Mouse (Mus musculus) heart, embryonic 11.5 days (tissue): ENCODE data around the gene Fgf12. TPM values are rescaled to one million over a fixed set of nuclear protein-coding genes. Genes with fewer than 3 reads are reported as not detected.

Experiments used
- ATAC-seq: fragments of 200-750 bp; cut with Nextera tagmentation; replicated peaks from 2 replicates; pipeline ENCODE4 v1.8.0; 2017; ENCODE audit warnings: moderate library complexity; ENCODE audit not compliant: insufficient number of reproducible peaks, low FRiP score, low TSS enrichment
- H3K27ac ChIP-seq: fragments of 300-500 bp; sonication (generic); 2 replicates; pipeline ENCODE4 v1.5.1; 2014; ENCODE audit warnings: mild to moderate bottlenecking, low read depth, low read length
- H3K27me3 ChIP-seq: fragments of 300-500 bp; sonication (generic); 2 replicates; pipeline ENCODE4 v1.6.1; 2014; ENCODE audit warnings: mild to moderate bottlenecking, low read length, mixed read lengths; ENCODE audit not compliant: control insufficient read depth, insufficient read depth
- H3K36me3 ChIP-seq: fragments of 300-500 bp; sonication (generic); 2 replicates; pipeline ENCODE4 v1.6.1; 2014; ENCODE audit warnings: mild to moderate bottlenecking, low read length, moderate library complexity, mixed read lengths; ENCODE audit not compliant: control insufficient read depth, insufficient read depth
- H3K4me1 ChIP-seq: fragments of 300-500 bp; sonication (generic); 2 replicates; pipeline ENCODE4 v1.6.1; 2014; ENCODE audit warnings: low read length; ENCODE audit not compliant: control insufficient read depth, insufficient read depth
- H3K4me2 ChIP-seq: fragments of 300-500 bp; sonication (generic); 2 replicates; pipeline ENCODE4 v1.6.1; 2014; ENCODE audit warnings: mild to moderate bottlenecking, moderate library complexity
- H3K4me3 ChIP-seq: fragments of 300-500 bp; sonication (generic); 2 replicates; pipeline ENCODE4 v1.5.1; 2014; ENCODE audit warnings: low read depth, low read length
- H3K9ac ChIP-seq: fragments of 300-500 bp; sonication (generic); 2 replicates; pipeline ENCODE4 v1.6.1; 2014; ENCODE audit warnings: mild to moderate bottlenecking, low read depth, low read length, moderate library complexity
- H3K9me3 ChIP-seq: fragments of 300-500 bp; sonication (generic); replicated peaks from 2 replicates; pipeline ENCODE4 v1.6.1; 2016; ENCODE audit warnings: low read length; ENCODE audit not compliant: control insufficient read depth
- WGBS: fragments of 180-500 bp; shearing (Covaris S2); extraction: QIAGEN DNeasy Blood & Tissue Kit; methylation state at CpG from one replicate; pipeline ENCODE4 v1.1.7; 2014; ENCODE audit not compliant: insufficient replicate concordance; 5-methylcytosine and 5-hydroxymethylcytosine counted together
- polyA plus RNA-seq: library from polyadenylated mRNA; unstranded; fragments of >200 nt; fragmentation: Nextera tagmentation; extraction: Ambion mirVana; gene quantifications from 2 replicates; pipeline ENCODE4 v1.2.1, GENCODE M21; 2014

Fgf12 gene
- polyA plus RNA-seq, 1 experiment from 2014 or later, result 7.8 TPM

DNA sequence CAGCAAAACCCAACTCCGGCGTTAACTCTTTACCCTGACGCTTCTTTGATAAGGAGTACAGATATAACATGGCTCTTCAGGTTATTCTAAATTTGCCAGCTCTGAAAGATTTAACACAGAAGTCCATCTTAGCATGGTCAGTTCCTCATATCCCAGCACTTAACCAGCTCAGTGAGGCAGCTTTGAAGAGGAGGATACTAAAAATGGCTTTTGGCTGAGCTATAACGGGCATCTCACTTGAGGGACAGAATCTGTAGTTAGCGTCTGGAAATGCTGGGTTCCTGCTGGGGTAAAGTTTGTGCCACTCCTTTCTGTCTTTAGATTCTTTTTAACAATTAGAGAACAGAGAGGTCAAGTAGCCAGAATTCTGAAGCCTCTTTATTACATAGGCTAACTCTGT is 121.1 kb downstream of the Fgf12 start:
- Histone ChIP-seq H3K9ac (no peak overlapping the region), H3K36me3 (no peaks in the 10 kb centered on the region), H3K9me3 (no peaks in the 10 kb centered on the region), H3K27ac (peak overlapping the region; percentile 46), H3K4me3 (no peak overlapping the region), H3K4me1 (no peaks in the 10 kb centered on the region), H3K27me3 (no peaks in the 10 kb centered on the region), H3K4me2 (0 out of 2 replicates have a peak overlapping the region, but pooled peaks have one; percentile 11)
- 44% methylated on average over 5 of the region's 5 CpGs for WGBS
- ATAC-seq, result no peak

- 84% methylated on average over 11 of the region's 11 CpGs for WGBS
Measured at GRCm38 (mm10) chr16:28630771-28631484, 121.9 kb downstream of the Fgf12 start.

GRCm38 (mm10) chr16:28626259-28626658 is 126.6 kb downstream of the Fgf12 start:
- Histone ChIP-seq H3K27me3 (no peaks in the 10 kb centered on the region), H3K36me3 (no peaks in the 10 kb centered on the region), H3K9ac (no peak overlapping the region), H3K27ac (no peak overlapping the region), H3K4me3 (no peak overlapping the region), H3K9me3 (no peaks in the 10 kb centered on the region), H3K4me1 (no peaks in the 10 kb centered on the region), H3K4me2 (no peak overlapping the region)
- no peak for ATAC-seq
- WGBS, result 68% methylated on average over 6 of the region's 6 CpGs

More at GRCm38 (mm10) chr16:28630771-28631484, 121.9 kb downstream of the Fgf12 start:
- Histone ChIP-seq H3K27me3 (no peaks in the 10 kb centered on the region), H3K4me1 (no peaks in the 10 kb centered on the region), H3K4me2 (no peak overlapping the region), H3K27ac (0 out of 2 replicates have a peak overlapping the region, but pooled peaks have one; percentile 46), H3K9me3 (no peaks in the 10 kb centered on the region), H3K4me3 (no peak overlapping the region), H3K9ac (no peak overlapping the region), H3K36me3 (no peaks in the 10 kb centered on the region)
- ATAC-seq, result no peak

GRCm38 (mm10) chr16:28625689-28626088 is 127.2 kb downstream of the Fgf12 start:
- Histone ChIP-seq H3K36me3 (no peaks in the 10 kb centered on the region), H3K9me3 (no peaks in the 10 kb centered on the region), H3K4me1 (no peaks in the 10 kb centered on the region), H3K9ac (no peak overlapping the region), H3K4me2 (no peak overlapping the region), H3K27ac (no peak overlapping the region), H3K27me3 (no peaks in the 10 kb centered on the region), H3K4me3 (no peak overlapping the region)
- ATAC-seq, result no peak
- 63% methylated on average over 5 of the region's 5 CpGs for WGBS

DNA sequence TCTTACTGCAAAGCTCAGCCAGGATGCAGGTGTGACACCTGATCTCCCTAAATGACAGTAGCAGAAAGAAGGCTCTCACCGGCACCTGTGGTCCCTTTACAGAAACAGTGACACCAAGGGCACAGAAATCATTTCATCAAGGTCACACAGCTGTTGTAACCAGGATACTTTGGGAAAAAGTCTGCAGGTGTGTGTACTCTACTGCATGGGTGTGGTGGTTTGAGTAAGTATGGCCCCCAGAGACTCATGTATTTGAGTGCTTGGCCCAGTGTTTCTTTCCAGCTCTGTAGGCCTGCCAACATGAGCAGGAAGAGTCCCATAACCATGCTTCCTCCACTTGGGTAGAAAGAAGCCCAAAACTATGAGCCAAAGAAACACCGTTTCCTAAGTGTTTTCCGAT is 138.5 kb downstream of the Fgf12 start:
- no peaks in the 10 kb centered on the region for H3K27me3 ChIP-seq
- no peak for ATAC-seq
- 81% methylated on average over 3 of the region's 3 CpGs for WGBS
- no peak overlapping the region for H3K4me3 ChIP-seq
- H3K9ac ChIP-seq, result no peak overlapping the region
- H3K4me1 ChIP-seq, result no peaks in the 10 kb centered on the region
- no peaks in the 10 kb centered on the region for H3K36me3 ChIP-seq
- no peak overlapping the region for H3K4me2 ChIP-seq
- no peaks in the 10 kb centered on the region for H3K9me3 ChIP-seq
- H3K27ac ChIP-seq, result no peak overlapping the region

DNA sequence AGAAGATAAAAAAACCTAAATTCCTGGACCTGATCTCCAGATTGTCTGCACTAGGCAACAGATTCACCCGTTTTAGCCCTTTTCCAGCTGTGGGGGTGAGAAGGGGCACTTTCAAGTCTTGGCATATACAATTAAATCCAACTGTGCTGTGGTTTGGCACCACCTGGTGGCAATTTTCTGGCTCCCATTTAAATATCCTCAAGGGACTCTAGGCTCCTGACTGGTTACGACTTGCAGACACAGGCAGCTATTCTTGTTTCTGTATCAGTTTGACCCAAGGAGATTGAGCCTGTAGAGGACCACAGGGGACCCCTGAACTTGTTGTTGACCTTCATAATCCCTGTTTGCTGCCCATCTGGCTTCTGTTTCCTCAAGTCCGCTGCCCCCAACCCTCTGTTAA is 141.9 kb downstream of the Fgf12 start:
- WGBS, result 13% methylated on average over 3 of the region's 3 CpGs
- Histone ChIP-seq H3K4me3 (no peak overlapping the region), H3K36me3 (no peaks in the 10 kb centered on the region), H3K27ac (no peak overlapping the region), H3K4me2 (no peak overlapping the region), H3K4me1 (no peaks in the 10 kb centered on the region), H3K9ac (no peak overlapping the region), H3K27me3 (no peaks in the 10 kb centered on the region), H3K9me3 (no peaks in the 10 kb centered on the region)
- ATAC-seq, result no peak

GRCm38 (mm10) chr16:28603155-28603554 is 149.7 kb downstream of the Fgf12 start:
- no peak overlapping the region for H3K4me3 ChIP-seq
- no peaks in the 10 kb centered on the region for H3K4me1 ChIP-seq
- 66% methylated on average over 1 of the region's 1 CpGs for WGBS
- H3K36me3 ChIP-seq, result no peaks in the 10 kb centered on the region
- H3K9ac ChIP-seq, result no peak overlapping the region
- H3K4me2 ChIP-seq, result no peak overlapping the region
- H3K9me3 ChIP-seq, result no peaks in the 10 kb centered on the region
- no peaks in the 10 kb centered on the region for H3K27me3 ChIP-seq
- no peak overlapping the region for H3K27ac ChIP-seq
- ATAC-seq, result no peak

DNA sequence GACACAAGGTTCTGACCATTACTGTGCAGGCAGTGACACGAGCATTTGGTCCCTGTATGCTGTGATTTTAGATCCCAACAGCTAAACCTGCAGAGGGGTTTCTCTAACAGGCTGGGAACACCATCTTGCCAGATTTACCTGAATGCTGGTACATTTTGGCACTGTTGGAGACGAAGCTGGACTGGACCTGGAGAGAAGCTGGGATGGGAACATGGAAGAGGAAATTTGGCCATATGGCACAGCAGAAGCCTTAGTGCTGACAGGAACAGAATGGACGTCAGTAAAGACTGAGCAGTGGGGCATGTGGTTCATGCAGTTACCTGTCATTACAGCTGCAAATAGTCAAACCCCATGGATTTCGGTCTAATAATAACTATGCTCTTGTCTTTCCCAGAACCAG is 151.1 kb downstream of the Fgf12 start:
- no peak for ATAC-seq
- no peaks in the 10 kb centered on the region for H3K9me3 ChIP-seq
- no peaks in the 10 kb centered on the region for H3K27me3 ChIP-seq
- no peaks in the 10 kb centered on the region for H3K36me3 ChIP-seq
- no peak overlapping the region for H3K9ac ChIP-seq
- H3K4me2 ChIP-seq, result no peak overlapping the region
- H3K4me3 ChIP-seq, result no peak overlapping the region
- H3K27ac ChIP-seq, result no peak overlapping the region
- no peaks in the 10 kb centered on the region for H3K4me1 ChIP-seq
- WGBS, result 65% methylated on average over 4 of the region's 4 CpGs

DNA sequence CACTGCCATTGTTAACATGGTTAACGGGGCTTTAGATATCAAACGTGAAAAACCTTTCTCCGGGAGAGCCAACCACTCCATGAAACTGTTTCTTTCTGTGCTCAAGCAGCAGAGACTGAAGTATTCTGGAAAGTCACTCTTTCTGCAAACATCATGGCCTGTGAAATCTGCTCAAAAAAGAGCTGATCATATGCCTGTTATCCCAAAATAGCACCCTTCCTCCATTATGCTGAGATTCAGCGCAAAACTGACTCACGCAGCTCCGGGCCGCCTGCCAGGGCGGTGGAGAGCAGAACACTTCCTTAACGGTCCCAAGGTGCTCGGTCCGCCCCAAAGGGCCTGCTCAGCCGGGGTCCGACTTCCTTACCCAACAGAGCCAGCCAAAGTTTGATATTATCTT is 156.8 kb downstream of the Fgf12 start:
- ATAC-seq, result no peak
- WGBS, result 83% methylated on average over 13 of the region's 13 CpGs
- H3K9ac ChIP-seq, result no peak overlapping the region
- H3K4me3 ChIP-seq, result no peak overlapping the region
- no peaks in the 10 kb centered on the region for H3K9me3 ChIP-seq
- H3K27ac ChIP-seq, result no peak overlapping the region
- H3K4me1 ChIP-seq, result no peaks in the 10 kb centered on the region
- no peak overlapping the region for H3K4me2 ChIP-seq
- H3K36me3 ChIP-seq, result no peaks in the 10 kb centered on the region
- H3K27me3 ChIP-seq, result no peaks in the 10 kb centered on the region
